Mouse (Mus musculus) intestine, embryonic 15.5 days (tissue): ENCODE results near the gene Zfp991. TPM values are rescaled to one million over a fixed set of nuclear protein-coding genes. Genes with fewer than 3 reads are reported as not detected.
"Not testable (repeated sequence)": the region's sequence is repeated elsewhere in the genome, so short reads cannot be mapped to it uniquely, and the experiment has no call there.

Source experiments
- ATAC-seq: fragments of 200-750 bp; cut with Nextera tagmentation; 2 replicates; pipeline ENCODE4 v1.8.0; 2017; ENCODE audit warnings: moderate TSS enrichment, moderate library complexity
- H3K27ac ChIP-seq: fragments of 300-500 bp; sonication (generic); 2 replicates; pipeline ENCODE4 v1.5.1; 2015; ENCODE audit warnings: mild to moderate bottlenecking, inconsistent platforms
- H3K27me3 ChIP-seq: fragments of 300-500 bp; sonication (generic); replicated peaks from 2 replicates; pipeline ENCODE4 v1.6.1; 2015; ENCODE audit warnings: inconsistent platforms
- H3K36me3 ChIP-seq: fragments of 300-500 bp; sonication (generic); 2 replicates; pipeline ENCODE4 v1.6.1; 2015; ENCODE audit warnings: inconsistent platforms
- H3K4me1 ChIP-seq: fragments of 300-500 bp; sonication (generic); replicated peaks from 2 replicates; pipeline ENCODE4 v1.6.1; 2015; ENCODE audit warnings: inconsistent platforms
- H3K4me2 ChIP-seq: fragments of 300-500 bp; sonication (generic); replicated peaks from 2 replicates; pipeline ENCODE4 v1.6.1; 2015; ENCODE audit warnings: mild to moderate bottlenecking, inconsistent platforms
- H3K4me3 ChIP-seq: fragments of 300-500 bp; sonication (generic); replicated peaks from 2 replicates; pipeline ENCODE4 v1.5.1; 2015; ENCODE audit warnings: inconsistent platforms
- H3K9ac ChIP-seq: fragments of 300-500 bp; sonication (generic); 2 replicates; pipeline ENCODE4 v1.6.1; 2015; ENCODE audit warnings: inconsistent platforms
- H3K9me3 ChIP-seq: fragments of 300-500 bp; sonication (generic); 2 replicates; pipeline ENCODE4 v1.6.1; 2016; ENCODE audit warnings: inconsistent platforms
- WGBS: fragments of 180-500 bp; shearing (Covaris S2); methylation state at CpG from one replicate; pipeline ENCODE4 v1.1.7; 2015; 5-methylcytosine and 5-hydroxymethylcytosine counted together
- polyA plus RNA-seq: library from polyadenylated mRNA; unstranded; fragments of >200 nt; fragmentation: Nextera tagmentation; extraction: Ambion mirVana; gene quantifications from 2 replicates; pipeline ENCODE4 v1.2.1, GENCODE M21; 2015

Zfp991 gene
- 8.7 and 8.9 TPM in 2 replicates for polyA plus RNA-seq

GRCm38 (mm10) chr4:147131837-147132459 is at the start of gene Zfp991:
Zfp991 (plus strand) TSS chr4:147132038.
- not testable (repeated sequence) for H3K36me3 ChIP-seq, H3K9me3 ChIP-seq, H3K9ac ChIP-seq, H3K4me2 ChIP-seq, H3K27me3 ChIP-seq, H3K27ac ChIP-seq, H3K4me3 ChIP-seq, H3K4me1 ChIP-seq
- ATAC-seq, result peak; percentile 53
- 29% methylated on average over 2 of the region's 15 CpGs for WGBS

GRCm38 (mm10) chr4:147095641-147096040 is 36.2 kb upstream of the Zfp991 start:
- H3K27ac ChIP-seq, H3K9me3 ChIP-seq, H3K9ac ChIP-seq, H3K4me2 ChIP-seq, H3K4me3 ChIP-seq, H3K27me3 ChIP-seq, H3K36me3 ChIP-seq, ATAC-seq, H3K4me1 ChIP-seq: not testable (repeated sequence)
- 61% methylated on average over 2 of the region's 2 CpGs for WGBS

GRCm38 (mm10) chr4:147101666-147102626 is 29.9 kb upstream of the Zfp991 start:
- H3K4me1 ChIP-seq, H3K9me3 ChIP-seq, H3K9ac ChIP-seq, H3K36me3 ChIP-seq, H3K27ac ChIP-seq, H3K27me3 ChIP-seq: not testable (repeated sequence)
- ATAC-seq, result peak; percentile 85
- peak overlapping the region; percentile 87 for H3K4me2 ChIP-seq
- H3K4me3 ChIP-seq, result peak overlapping the region; percentile 44
- WGBS, result 1% methylated on average over 83 of the region's 109 CpGs

DNA sequence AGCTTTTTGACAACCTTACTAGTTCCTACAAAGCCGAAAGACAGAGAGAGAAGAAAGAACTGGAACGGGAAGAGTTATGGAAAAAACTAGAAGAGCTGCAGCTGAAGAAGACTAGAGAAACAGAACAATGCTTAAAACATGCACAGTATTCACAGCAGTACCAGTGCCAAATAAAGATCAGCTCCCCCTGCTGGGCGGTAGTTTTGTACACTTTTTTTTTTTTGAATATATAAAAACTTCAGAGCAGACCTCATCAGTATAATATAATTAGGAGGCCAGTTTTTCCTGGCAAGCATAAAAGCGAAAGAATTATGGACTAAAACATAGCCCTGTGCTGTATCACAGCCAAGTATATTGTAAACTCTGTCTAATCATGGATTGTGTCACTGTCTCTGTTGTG is 28.0 kb upstream of the Zfp991 start:
- H3K27me3 ChIP-seq, H3K27ac ChIP-seq, H3K4me3 ChIP-seq, H3K9ac ChIP-seq, ATAC-seq, H3K9me3 ChIP-seq, H3K4me1 ChIP-seq, H3K4me2 ChIP-seq, H3K36me3 ChIP-seq: not testable (repeated sequence)
- 48% methylated on average over 4 of the region's 4 CpGs for WGBS

DNA sequence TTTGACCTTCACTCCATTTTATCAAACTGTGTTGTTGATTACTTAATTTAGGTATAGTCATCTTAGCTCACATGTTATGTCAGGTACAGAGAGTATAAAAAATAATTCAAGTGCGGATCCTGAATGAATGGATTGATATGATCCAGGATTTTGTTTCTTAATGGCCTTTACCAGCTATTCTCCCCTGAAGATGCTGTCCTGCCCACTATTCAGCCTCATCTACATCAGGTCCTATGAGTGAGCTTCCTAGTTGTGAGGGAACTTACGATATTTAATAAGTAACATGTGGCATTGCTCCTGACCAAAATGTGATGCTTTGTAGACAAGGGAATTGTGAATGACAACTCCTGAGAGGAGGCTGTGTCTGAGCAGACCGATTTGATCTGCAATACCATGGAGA is 14.0 kb upstream of the Zfp991 start:
- H3K27me3 ChIP-seq, H3K27ac ChIP-seq, H3K9ac ChIP-seq, H3K4me3 ChIP-seq, H3K9me3 ChIP-seq, ATAC-seq, H3K4me1 ChIP-seq, H3K36me3 ChIP-seq, H3K4me2 ChIP-seq: not testable (repeated sequence)
- WGBS, result 72% methylated on average over 2 of the region's 3 CpGs

DNA sequence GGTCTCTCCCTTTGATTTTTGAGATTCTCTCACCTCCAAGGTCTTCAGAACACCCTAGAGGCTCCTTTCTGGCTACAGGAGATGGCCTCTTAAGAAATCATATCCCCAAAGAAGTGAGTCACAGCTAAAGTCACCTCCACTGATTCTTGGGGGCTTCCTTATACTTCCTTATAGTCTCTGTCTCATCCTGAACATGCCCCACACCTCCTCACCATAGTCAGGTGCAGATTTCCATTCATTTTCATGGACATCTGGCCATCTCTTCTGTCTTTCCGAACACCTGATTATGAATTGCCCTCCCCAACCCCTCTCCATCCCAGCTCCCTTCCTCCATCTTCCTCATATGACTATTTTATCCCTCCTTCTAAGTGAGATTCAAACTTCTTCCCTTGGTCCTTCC is 9.6 kb upstream of the Zfp991 start:
- not testable (repeated sequence) for H3K4me3 ChIP-seq, H3K4me2 ChIP-seq, H3K9ac ChIP-seq, H3K4me1 ChIP-seq, H3K36me3 ChIP-seq, H3K9me3 ChIP-seq, H3K27ac ChIP-seq, H3K27me3 ChIP-seq, ATAC-seq
- WGBS, result 71% methylated on average over 1 of the region's 1 CpGs

DNA sequence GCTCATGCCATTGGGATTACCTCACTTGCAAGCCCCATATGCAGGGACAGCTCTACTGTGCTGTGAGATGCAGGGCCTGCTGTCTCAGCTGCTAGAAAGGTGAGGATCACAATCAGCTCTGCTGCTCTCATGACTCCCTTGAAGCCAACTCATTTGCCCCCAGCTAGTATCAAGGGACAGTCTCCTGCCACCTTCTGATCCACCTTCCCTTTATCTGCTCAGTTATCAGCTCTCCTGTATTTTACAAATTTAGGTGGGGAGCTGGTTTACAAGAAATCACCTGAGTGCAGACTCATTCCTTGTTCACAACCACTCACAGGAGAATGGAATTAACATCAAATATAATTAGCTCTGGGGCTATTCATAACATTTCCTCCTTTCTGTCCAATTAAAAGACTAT is 8.0 kb upstream of the Zfp991 start:
- not testable (repeated sequence) for H3K9ac ChIP-seq, H3K4me2 ChIP-seq, H3K9me3 ChIP-seq, H3K4me1 ChIP-seq, H3K36me3 ChIP-seq, H3K4me3 ChIP-seq, ATAC-seq, H3K27me3 ChIP-seq, H3K27ac ChIP-seq

- peak; percentile 100 for ATAC-seq
- 8% methylated on average over 47 of the region's 48 CpGs for WGBS
Measured at GRCm38 (mm10) chr4:147124400-147125306, 7.2 kb upstream of the Zfp991 start.

GRCm38 (mm10) chr4:147125326-147125725 is 6.5 kb upstream of the Zfp991 start:
- not testable (repeated sequence) for ATAC-seq, H3K36me3 ChIP-seq, H3K27me3 ChIP-seq, H3K9me3 ChIP-seq, H3K4me1 ChIP-seq, H3K27ac ChIP-seq
- H3K4me2 ChIP-seq, result peak overlapping the region; percentile 67
- peak overlapping the region; percentile 41 for H3K4me3 ChIP-seq
- H3K9ac ChIP-seq, result peak overlapping the region; percentile 43; the same call in 1 of the 2 replicates
- 21% methylated on average over 4 of the region's 4 CpGs for WGBS

More at GRCm38 (mm10) chr4:147124400-147125306, 7.2 kb upstream of the Zfp991 start:
- peak overlapping the region; percentile 41 for H3K4me3 ChIP-seq
- H3K4me2 ChIP-seq, result peak overlapping the region; percentile 67
- not testable (repeated sequence) for H3K27ac ChIP-seq, H3K9me3 ChIP-seq, H3K27me3 ChIP-seq, H3K4me1 ChIP-seq, H3K36me3 ChIP-seq
- H3K9ac ChIP-seq, result peak overlapping the region; percentile 43

GRCm38 (mm10) chr4:147125870-147126269 is 6.0 kb upstream of the Zfp991 start:
- not testable (repeated sequence) for H3K4me2 ChIP-seq, ATAC-seq, H3K4me3 ChIP-seq, H3K27ac ChIP-seq, H3K9me3 ChIP-seq, H3K27me3 ChIP-seq, H3K9ac ChIP-seq, H3K36me3 ChIP-seq, H3K4me1 ChIP-seq
- WGBS, result 85% methylated on average over 4 of the region's 4 CpGs

DNA sequence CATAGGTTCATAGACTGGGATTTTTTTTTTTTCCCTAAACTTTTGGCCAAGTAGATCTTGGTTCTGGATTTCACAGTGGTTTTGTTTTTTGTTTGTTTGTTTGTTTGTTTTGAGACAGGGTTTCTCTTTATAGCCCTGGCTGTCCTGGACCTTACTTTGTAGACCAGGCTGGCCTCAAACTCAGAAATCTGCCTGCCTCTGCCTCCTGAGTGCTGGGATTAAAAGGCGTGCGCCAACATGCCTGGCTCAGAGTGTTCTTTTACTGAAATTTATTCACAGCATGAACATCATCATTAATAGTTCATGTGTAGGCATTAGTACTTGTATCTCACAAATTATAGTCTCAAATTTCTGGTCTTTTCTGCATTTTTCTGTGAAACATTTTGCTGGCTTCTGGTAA is 5.4 kb upstream of the Zfp991 start:
- not testable (repeated sequence) for ATAC-seq, H3K36me3 ChIP-seq, H3K9ac ChIP-seq, H3K27me3 ChIP-seq, H3K4me3 ChIP-seq, H3K27ac ChIP-seq, H3K4me2 ChIP-seq, H3K4me1 ChIP-seq, H3K9me3 ChIP-seq
- 69% methylated on average over 2 of the region's 2 CpGs for WGBS

- 83% methylated on average over 2 of the region's 2 CpGs for WGBS
- H3K4me3 ChIP-seq, result not testable (repeated sequence)
Measured at GRCm38 (mm10) chr4:147127137-147127536, 4.7 kb upstream of the Zfp991 start.

More at GRCm38 (mm10) chr4:147127137-147127536, 4.7 kb upstream of the Zfp991 start:
- ATAC-seq, H3K36me3 ChIP-seq, H3K4me2 ChIP-seq, H3K27ac ChIP-seq, H3K4me1 ChIP-seq, H3K9me3 ChIP-seq, H3K27me3 ChIP-seq, H3K9ac ChIP-seq: not testable (repeated sequence)
